23 mouse cellular contexts compared by ENCODE assay signal in the genomic region with DNA sequence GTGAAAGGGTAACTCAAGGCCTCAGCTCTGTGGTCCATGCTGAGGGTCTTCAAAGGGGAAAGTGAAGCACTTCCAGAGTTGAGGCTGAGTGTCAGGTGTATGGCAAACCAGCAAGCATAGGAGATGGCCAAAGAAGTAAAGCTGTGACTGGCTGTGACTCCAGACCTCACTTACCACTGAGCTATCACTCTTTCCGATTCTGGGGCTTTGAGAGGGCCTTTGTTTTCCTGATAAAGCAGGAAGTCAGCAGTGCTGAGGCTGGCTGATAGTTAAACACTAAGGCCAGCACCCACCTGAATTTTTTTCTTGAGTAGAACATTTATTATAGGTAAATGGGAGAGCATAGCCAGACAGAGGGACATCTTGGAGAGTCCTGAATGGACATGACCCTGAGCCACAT.
A peak's percentile ranks its signal among the peaks of the same experiment; 100 is the strongest.
DNase-seq lines count a peak whose midpoint lies in the region; ATAC-seq and TF ChIP-seq lines count a peak whose summit lies in the region.
"Had no signal": no experiment of that assay in that cellular context is flagged by ENCODE, and none has a peak within 500 bp of the region (broad histone marks: within the 10 kb centered on the region; RNA-seq: fewer than 3 reads in every experiment).

No protein-coding gene starts in this region.

- H3K4me1 ChIP-seq in midbrain, embryonic 11.5 days (ENCODE audit: control insufficient read depth, insufficient read depth, low read length): no peaks in the 10 kb centered on the region
- H3K4me1 ChIP-seq in midbrain, embryonic 14.5 days (ENCODE audit: control insufficient read depth, insufficient read depth, low read length): no peaks in the 10 kb centered on the region
- peaks cover 3 to 14% of the 10 kb centered on the region in 2 experiments; a peak in 3 of 4 replicates for H3K4me1 ChIP-seq in MEL (ENCODE audit: control insufficient read depth in 1 of 2, insufficient read depth in 2 of 2, low read length in 2 of 2)
- H3K4me1 ChIP-seq in forebrain, embryonic 10.5 days: no peaks in the 10 kb centered on the region

- TF ChIP-seq RAD21 in MEL (IDR thresholded peaks at IDR 0.05; ENCODE audit: low read depth, low read length): no peak

- H3K27me3 ChIP-seq in midbrain, embryonic 11.5 days (ENCODE audit: control insufficient read depth, insufficient read depth, low read length): no peaks in the 10 kb centered on the region
- no peaks in the 10 kb centered on the region for H3K27me3 ChIP-seq in midbrain, embryonic 14.5 days (ENCODE audit: control insufficient read depth, insufficient read depth, low read length)
- no peaks in the 10 kb centered on the region for H3K27me3 ChIP-seq in MEL (ENCODE audit: control insufficient read depth in 1 of 2, insufficient read depth in 2 of 2, low read length in 2 of 2)
- no peaks in the 10 kb centered on the region for H3K27me3 ChIP-seq in forebrain, embryonic 10.5 days (ENCODE audit: poor library complexity, severe bottlenecking)
- H3K27me3 ChIP-seq: CH12.LX, Patski had no signal

- TF ChIP-seq EP300 in MEL (IDR thresholded peaks at IDR 0.05; ENCODE audit: low read depth in 1 of 2, low read length in 2 of 2): peak; percentile 32 to 55; a peak in 2 of 4 replicates

- H3K9me3 ChIP-seq in midbrain, embryonic 11.5 days (ENCODE audit: control insufficient read depth, low read length): no peaks in the 10 kb centered on the region
- no peaks in the 10 kb centered on the region for H3K9me3 ChIP-seq in midbrain, embryonic 14.5 days (ENCODE audit: control insufficient read depth, low read length)
- no peaks in the 10 kb centered on the region for H3K9me3 ChIP-seq in MEL (replicated peaks; ENCODE audit: insufficient read depth, low read length)
- H3K9me3 ChIP-seq in forebrain, embryonic 10.5 days: no peaks in the 10 kb centered on the region
- H3K9me3 ChIP-seq: G1E had no signal

- no peak for ATAC-seq in midbrain, embryonic 11.5 days (ENCODE audit: low FRiP score)
- no peak for ATAC-seq in midbrain, embryonic 14.5 days (ENCODE audit: low FRiP score, low TSS enrichment)
- ATAC-seq in common myeloid progenitor, adult 5-6 weeks (replicated peaks; ENCODE audit: low read depth, poor library complexity, severe bottlenecking): peak; percentile 54
- ATAC-seq: activated CD4-positive, CD25-positive, alpha-beta regulatory T cell, adult 4 months; CD4-positive, CD25-positive, alpha-beta regulatory T cell, adult 4 months; Patski had no signal

- peak; percentile 44 for DNase-seq in midbrain, embryonic 11.5 days (ENCODE audit: low spot score, missing footprints)
- DNase-seq in midbrain, embryonic 14.5 days: no peak
- peak; percentile 9 for DNase-seq in thymus, postnatal 0 days (ENCODE audit: low spot score)
- DNase-seq in thymus, adult 18-20 months: no peak
- peak; percentile 41 for DNase-seq in MEL (ENCODE audit: low read depth, low spot score)
- no peak for DNase-seq in embryo, embryonic 10.5 days (ENCODE audit: low spot score)
- no peak for DNase-seq in forebrain, embryonic 10.5 days (ENCODE audit: extremely low spot score, low spot score)
- DNase-seq: adrenal gland, adult 2 months; adrenal gland, adult 8-10 months; adrenal gland, postnatal 10 days; adrenal gland, postnatal 14 days; adrenal gland, postnatal 25 days; adrenal gland, postnatal 36 days; B cell, adult 2 months; cerebellum, adult 11 months; cerebellum, adult 11-12 months; cerebellum, adult 18-20 months had no signal

- H3K4me2 ChIP-seq in midbrain, embryonic 11.5 days: no peak overlapping the region
- H3K4me2 ChIP-seq in midbrain, embryonic 14.5 days (ENCODE audit: low read length): no peak overlapping the region

- H3K9ac ChIP-seq in midbrain, embryonic 11.5 days (ENCODE audit: low read length): no peak overlapping the region
- H3K9ac ChIP-seq in midbrain, embryonic 14.5 days (replicated peaks; ENCODE audit: low read length): no peak overlapping the region
- H3K9ac ChIP-seq in MEL (ENCODE audit: control insufficient read depth, low read depth, low read length, poor library complexity, severe bottlenecking): no peak overlapping the region

- no peak overlapping the region for H3K4me3 ChIP-seq in midbrain, embryonic 11.5 days (ENCODE audit: low read depth, low read length)
- no peak overlapping the region for H3K4me3 ChIP-seq in midbrain, embryonic 14.5 days (replicated peaks; ENCODE audit: low read depth, low read length)
- no peak overlapping the region for H3K4me3 ChIP-seq in MEL (ENCODE audit: control insufficient read depth in 1 of 2, insufficient read depth in 1 of 2, low read depth in 2 of 2, low read length in 2 of 2)
- H3K4me3 ChIP-seq in forebrain, embryonic 10.5 days: no peak overlapping the region

- H3K27ac ChIP-seq in midbrain, embryonic 11.5 days (ENCODE audit: low read depth, low read length): no peak overlapping the region
- no peak overlapping the region for H3K27ac ChIP-seq in midbrain, embryonic 14.5 days (replicated peaks; ENCODE audit: low read depth, low read length)
- no peak overlapping the region for H3K27ac ChIP-seq in MEL (ENCODE audit: control insufficient read depth, low read depth, low read length)
- H3K27ac ChIP-seq in forebrain, embryonic 10.5 days: no peak overlapping the region

- no peaks in the 10 kb centered on the region for H3K79me2 ChIP-seq in MEL (ENCODE audit: control insufficient read depth, insufficient read depth, low read length, poor library complexity)

- H3K36me3 ChIP-seq in midbrain, embryonic 11.5 days (ENCODE audit: control insufficient read depth, insufficient read depth, low read length): no peaks in the 10 kb centered on the region
- no peaks in the 10 kb centered on the region for H3K36me3 ChIP-seq in midbrain, embryonic 14.5 days (ENCODE audit: control insufficient read depth, insufficient read depth, low read length)
- peaks cover 0 to 13% of the 10 kb centered on the region in 2 experiments; a peak in 2 of 4 replicates for H3K36me3 ChIP-seq in MEL (ENCODE audit: control insufficient read depth in 1 of 2, insufficient read depth in 2 of 2, low read length in 2 of 2)
- no peaks in the 10 kb centered on the region for H3K36me3 ChIP-seq in forebrain, embryonic 10.5 days (replicated peaks)
- H3K36me3 ChIP-seq: G1E had no signal

- 81% methylated on average over 1 of the region's 1 CpGs for WGBS in midbrain, embryonic 11.5 days
- WGBS in midbrain, embryonic 14.5 days: 80% methylated on average over 1 of the region's 1 CpGs
- WGBS in forebrain, embryonic 10.5 days: 79% methylated on average over 1 of the region's 1 CpGs

- TF ChIP-seq CTCF in MEL (IDR thresholded peaks at IDR 0.05 in 2 of 3, conservative IDR thresholded peaks at IDR 0.05 in 1 of 3; ENCODE audit: control insufficient read depth in 1 of 3, insufficient read depth in 1 of 3, low read depth in 2 of 3, low read length in 3 of 3, poor library complexity in 1 of 3, severe bottlenecking in 1 of 3): no peak

- TF ChIP-seq POLR2A in MEL (IDR thresholded peaks at IDR 0.05; ENCODE audit: control insufficient read depth in 1 of 2, insufficient read depth in 1 of 2, low read depth in 1 of 2, low read length in 2 of 2, poor library complexity in 1 of 2): no peak

TF ChIP-seq in MEL, 35 proteins besides CTCF, POLR2A, EP300 and RAD21:
- TF ChIP-seq GATA1 (IDR thresholded peaks at IDR 0.05; ENCODE audit: low read depth, low read length): 0 out of 2 replicates have a peak, but pooled peaks have one; percentile 38
- 0 out of 2 replicates have a peak, but pooled peaks have one; percentile 32 for TF ChIP-seq RCOR1 (IDR thresholded peaks at IDR 0.05; ENCODE audit: low read depth, low read length)
- no peak for TF ChIP-seq ZMIZ1 (IDR thresholded peaks at IDR 0.05; ENCODE audit: low read depth, low read length)
- TF ChIP-seq MYB (IDR thresholded peaks at IDR 0.05; ENCODE audit: low read depth, low read length): no peak
- TF ChIP-seq USF1 (IDR thresholded peaks at IDR 0.05; ENCODE audit: low read depth, low read length): no peak
- TF ChIP-seq POLR2AphosphoS5 (IDR thresholded peaks at IDR 0.05; ENCODE audit: borderline replicate concordance, low read depth, low read length): no peak
- TF ChIP-seq POLR2AphosphoS2 (IDR thresholded peaks at IDR 0.05; ENCODE audit: low read length): no peak
- TF ChIP-seq TCF12 (IDR thresholded peaks at IDR 0.05; ENCODE audit: low read depth, low read length): peak; percentile 59
- TF ChIP-seq ZNF384 (IDR thresholded peaks at IDR 0.05; ENCODE audit: low read depth, low read length): 0 out of 2 replicates have a peak, but pooled peaks have one; percentile 27
- TF ChIP-seq JUND (IDR thresholded peaks at IDR 0.05; ENCODE audit: low read depth, low read length): no peak

Comparison
In these comparisons a context has a peak if more than half of its experiments do, and no peak if none do; other contexts are left out.
1. DNase-seq: peak in midbrain, embryonic 11.5 days (single experiment), thymus, postnatal 0 days (single experiment) and MEL (single experiment); none in midbrain, embryonic 14.5 days (single experiment), thymus, adult 18-20 months (0 of 2), embryo, embryonic 10.5 days (single experiment) and forebrain, embryonic 10.5 days (single experiment).